Mouse (Mus musculus): Measurements from ENCODE around the gene Spag7. TPM values are rescaled to one million over a fixed set of nuclear protein-coding genes. Genes with fewer than 3 reads are reported as not detected.

Spag7 gene
- total RNA-seq (2021), result 10 to 100 TPM; 50.1 to 52.9 TPM

DNA sequence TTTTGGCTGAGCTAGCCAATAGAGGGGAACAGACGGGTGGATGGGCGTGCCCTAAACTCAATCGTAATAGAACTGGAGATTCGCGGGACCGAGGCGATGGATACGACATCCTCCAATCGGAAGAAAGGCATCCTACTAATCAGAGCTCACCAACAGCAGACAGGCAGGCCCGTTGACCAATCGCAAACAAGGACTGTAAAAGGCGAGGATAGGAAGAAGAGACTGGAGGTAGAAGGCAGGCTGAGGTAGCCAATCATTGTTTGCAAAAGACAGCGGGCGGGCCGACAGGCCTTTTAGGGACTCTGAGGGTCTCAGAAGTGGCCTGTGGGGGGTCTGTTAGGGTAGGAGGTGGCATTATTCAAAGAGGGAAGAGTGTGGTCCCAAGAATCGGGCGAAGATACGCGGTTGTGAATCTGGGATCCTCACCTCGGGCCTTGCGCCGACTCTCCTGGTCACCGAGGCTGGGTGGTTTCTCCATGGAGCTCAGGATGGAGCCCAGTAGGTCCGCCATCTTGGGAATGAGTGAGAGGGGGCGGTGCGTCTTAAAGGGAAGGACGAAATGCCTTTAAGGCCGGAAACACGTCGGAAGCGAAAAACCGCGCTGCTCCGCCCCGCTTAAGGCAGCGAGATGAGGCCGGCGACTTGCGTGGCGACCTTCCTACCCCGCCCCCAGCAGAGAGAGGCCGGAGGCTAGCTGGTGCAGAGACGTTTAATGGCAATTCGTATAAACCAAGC lies at the start of gene Spag7:
Gene Spag7 (minus strand): TSS at position 646 of the 735 bp plus-strand sequence.
- intact Hi-C loops (cut with DNase I), result no loop called here
- peak; percentile 97 to 99 for DNase-seq (ENCODE audit: extremely low spot score in 1 of 2, low spot score in 2 of 2)

DNA sequence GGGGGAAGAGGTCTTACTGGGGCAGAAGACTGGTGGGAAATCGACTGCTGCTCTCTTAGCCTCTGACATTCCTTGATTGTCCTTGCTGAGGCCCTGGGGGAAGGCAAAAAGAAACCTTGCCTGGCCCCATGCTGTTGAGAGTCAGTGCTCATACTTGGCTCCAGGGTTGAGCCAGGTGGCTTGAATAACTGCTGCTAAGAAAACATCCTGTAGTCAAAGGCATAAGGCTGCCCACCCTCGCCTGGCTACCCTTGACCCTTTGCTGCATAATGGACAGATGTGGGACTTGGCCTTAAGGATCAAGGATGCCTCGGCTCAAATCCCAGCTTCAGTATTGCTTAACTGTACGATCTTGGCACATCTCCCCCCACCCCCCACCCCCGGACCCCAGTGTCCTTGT lies 49.3 kb upstream of the Spag7 start:
- intact Hi-C loops (cut with DNase I), result no loop called here
- DNase-seq (ENCODE audit: extremely low spot score in 1 of 2, low spot score in 2 of 2), result no peak

DNA sequence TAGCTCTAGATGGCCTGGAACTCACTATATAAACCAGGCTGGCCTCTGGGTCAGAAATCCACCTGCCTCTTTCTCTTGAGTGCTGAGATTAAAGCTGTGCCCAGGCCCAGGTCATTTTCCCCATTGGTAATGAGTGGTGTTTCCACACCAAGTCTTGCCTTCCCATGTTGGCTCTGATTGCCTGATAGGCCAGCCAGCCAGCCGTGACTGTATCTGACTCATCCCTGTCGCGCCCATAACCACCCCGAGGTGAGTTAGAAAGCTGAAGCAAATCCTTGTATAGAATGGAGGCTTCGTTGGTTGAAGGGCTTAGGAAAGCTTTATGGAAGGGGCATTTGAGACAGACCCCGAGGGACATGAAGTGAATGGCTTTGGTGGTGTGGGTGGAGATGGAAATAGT lies 46.6 kb upstream of the Spag7 start:
- DNase-seq (ENCODE audit: extremely low spot score in 1 of 2, low spot score in 2 of 2), result no peak
- intact Hi-C loops (cut with DNase I), result no loop called here

DNA sequence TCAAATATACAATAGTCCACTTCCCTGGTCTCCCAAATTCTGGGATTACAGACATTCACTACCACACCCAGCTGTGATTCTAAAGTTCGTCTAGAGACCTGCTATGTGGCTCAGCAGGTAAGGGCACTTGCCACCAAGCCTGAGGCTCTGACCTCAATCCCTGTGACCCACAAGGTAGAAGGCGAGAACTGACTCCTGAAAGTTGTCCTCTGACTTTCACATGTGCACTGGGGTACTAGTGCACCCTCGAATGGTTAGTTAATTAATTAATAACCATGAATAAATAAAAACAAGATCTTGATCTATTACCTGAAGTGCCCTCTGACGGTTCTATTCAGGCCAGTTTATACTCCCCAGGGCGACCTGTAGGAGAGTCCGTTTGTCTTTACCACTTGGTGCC lies 44.0 kb upstream of the Spag7 start:
- intact Hi-C loops (cut with DNase I), result no loop called here
- DNase-seq (ENCODE audit: extremely low spot score in 1 of 2, low spot score in 2 of 2), result no peak

DNA sequence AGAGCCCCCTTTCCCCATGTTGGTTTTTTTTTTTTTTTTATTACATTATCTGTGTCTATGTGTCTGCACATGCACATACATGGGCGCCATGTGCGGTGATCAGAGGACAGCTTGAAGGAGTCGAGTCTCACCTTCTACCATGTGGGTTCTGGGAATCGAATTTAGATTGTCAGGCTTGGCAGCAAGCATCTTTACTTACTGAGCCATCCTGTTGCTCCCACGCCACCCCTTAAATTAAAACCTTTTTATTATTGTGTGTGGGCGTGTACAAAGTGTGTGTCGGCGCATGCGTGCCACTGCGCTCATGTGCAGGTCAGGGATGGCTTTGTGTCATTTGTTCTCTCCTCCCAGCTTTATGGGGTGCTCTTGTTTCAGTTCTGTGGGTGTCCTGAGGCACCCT lies 41.8 kb upstream of the Spag7 start:
- DNase-seq (ENCODE audit: extremely low spot score in 1 of 2, low spot score in 2 of 2), result no peak
- intact Hi-C loops (cut with DNase I), result no loop called here

DNA sequence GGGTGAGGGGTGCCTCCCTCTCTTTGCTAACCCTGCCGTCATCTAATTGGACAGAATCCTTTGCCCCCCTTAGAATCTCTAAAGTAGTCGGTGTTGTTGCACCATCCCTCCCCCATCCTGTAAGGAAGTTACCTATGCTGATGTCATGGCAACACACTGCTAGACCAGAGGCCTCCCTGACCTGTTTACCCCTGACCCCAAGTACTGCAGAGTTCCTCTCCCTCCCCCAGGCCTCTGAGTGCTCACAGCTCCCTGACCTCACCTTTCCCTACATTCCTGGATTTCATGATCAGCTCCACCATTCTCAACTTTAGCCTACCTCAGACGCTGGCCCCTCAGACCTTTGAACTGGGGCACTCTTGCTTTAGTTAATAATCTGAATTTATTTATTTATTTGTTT lies 36.9 kb upstream of the Spag7 start:
- no peak for DNase-seq (ENCODE audit: extremely low spot score in 1 of 2, low spot score in 2 of 2)
- intact Hi-C loops (cut with DNase I), result no loop called here

DNA sequence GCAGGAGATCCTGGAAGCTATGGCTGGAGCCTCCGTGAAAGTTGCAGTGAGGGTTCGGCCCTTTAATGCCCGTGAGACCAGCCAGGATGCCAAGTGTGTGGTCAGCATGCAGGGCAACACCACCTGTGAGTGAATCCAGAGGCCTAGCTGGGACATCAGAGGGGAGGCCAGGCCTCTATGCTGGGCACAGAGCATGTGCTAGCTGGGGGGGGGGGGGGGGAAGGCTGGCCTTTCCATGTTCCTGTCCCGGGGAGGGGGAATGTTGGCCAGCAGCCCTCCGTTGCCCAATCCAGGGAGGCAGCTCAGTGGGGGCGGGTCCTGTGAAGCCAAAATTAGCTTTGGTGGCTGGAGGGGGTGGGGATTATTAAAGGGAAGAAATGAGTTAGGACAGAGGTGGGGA lies 33.6 kb upstream of the Spag7 start:
- peak in 1 of 2 experiments; percentile 49 for DNase-seq (ENCODE audit: extremely low spot score in 1 of 2, low spot score in 2 of 2)
- intact Hi-C loops (cut with DNase I), result no loop called here

DNA sequence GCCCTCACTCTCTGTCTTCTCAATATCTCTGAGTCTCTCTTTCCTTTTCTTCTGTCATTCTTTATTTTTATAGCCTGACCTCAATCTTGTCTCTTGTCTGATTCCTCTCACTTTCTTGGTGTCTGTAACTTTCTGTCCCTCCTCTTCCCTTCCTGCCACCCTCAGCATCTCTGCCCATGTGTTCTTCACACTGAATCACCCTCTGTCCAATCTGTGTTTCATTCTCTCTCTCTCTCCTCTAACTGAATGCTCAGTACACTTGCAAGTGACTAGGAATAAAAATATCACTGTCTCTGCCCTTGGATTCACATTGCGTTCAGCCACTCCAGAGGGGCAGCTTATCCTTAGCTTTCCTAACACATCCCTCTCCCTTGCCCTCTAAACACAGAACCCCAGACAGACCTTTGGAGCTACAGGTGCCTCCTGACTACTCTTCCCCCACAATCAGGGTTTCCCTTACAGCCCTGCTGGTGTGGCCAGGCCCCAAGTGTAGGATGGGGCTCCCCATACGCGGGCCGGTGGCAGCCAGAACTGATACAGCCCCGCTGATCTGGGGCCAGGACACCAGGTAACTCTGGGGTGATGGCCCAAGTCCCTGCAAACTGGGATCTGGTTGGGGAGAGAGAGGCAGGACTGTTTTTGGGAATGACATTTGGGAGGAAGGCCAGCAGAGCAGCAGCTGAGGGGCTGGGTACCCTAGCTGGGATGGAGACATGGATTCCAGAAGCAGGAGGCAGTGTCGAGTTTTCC lies 32.9 kb upstream of the Spag7 start:
- no peak for DNase-seq (ENCODE audit: extremely low spot score in 1 of 2, low spot score in 2 of 2)
- intact Hi-C loops (cut with DNase I), result loop anchor here (2.0 kb wide), 1 partner anchor 53 kb away; no protein-coding TSS in a partner anchor

DNA sequence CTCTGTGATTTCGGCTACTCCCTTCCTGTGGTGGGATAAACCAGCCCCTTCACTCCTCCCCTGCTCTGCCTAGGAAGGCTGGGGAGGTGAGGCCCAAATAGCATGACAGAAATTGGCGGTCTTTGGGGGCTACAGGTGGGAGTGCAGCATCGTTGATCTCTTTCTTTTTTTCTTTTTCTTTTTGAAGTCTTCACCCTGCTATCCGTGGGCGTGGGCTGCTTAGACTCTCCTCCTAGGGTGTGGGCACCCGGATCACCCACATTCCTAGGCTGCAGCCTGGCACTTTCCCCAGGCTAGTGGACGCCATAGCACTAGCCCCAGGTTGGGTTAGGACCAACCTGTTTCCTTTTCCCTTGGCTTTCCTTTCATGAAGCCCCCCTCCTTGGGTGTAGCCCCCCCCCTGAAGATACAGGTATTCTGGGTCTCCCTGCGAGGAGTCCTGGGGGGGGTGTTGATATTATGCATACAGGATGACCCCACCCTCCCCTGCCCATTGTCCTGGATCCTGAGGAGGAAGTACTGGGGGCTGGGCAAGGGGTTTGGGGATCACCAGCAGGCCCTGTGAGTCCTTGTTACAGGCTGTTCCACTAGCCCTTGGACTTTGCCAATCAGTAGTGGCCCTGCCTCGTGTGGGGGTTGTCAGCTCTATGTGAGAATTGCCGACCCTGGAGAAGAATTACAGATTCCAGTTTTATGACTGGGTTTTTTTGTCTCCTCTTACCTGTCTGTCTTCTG lies 32.2 kb upstream of the Spag7 start:
- DNase-seq (ENCODE audit: extremely low spot score in 1 of 2, low spot score in 2 of 2), result peak in 1 of 2 experiments; percentile 50
- intact Hi-C loops (cut with DNase I), result loop anchor here (2.0 kb wide), 1 partner anchor 53 kb away; no protein-coding TSS in a partner anchor

DNA sequence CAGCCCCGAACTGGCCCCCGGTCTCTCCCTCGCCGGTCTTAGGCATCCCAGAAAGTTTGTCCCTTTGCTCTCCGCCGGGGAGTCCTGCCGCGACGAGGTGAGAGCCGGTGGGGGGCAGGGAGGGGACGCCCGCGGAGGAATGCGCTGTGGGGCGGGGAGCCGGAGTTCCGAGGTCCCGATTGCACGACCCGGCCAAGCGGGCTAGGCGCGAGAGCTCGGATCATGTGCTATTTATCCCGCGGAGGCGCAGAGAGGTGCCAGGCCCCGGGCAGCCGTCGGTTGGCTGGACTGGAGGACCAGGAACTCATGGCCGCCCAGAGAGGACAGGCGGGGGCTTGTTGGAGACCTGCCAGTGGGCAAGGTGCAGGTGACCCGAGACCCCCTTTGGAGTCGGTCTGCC lies 31.4 kb upstream of the Spag7 start:
- intact Hi-C loops (cut with DNase I), result loop anchor here (2.0 kb wide), 1 partner anchor 54 kb away; no protein-coding TSS in a partner anchor

DNA sequence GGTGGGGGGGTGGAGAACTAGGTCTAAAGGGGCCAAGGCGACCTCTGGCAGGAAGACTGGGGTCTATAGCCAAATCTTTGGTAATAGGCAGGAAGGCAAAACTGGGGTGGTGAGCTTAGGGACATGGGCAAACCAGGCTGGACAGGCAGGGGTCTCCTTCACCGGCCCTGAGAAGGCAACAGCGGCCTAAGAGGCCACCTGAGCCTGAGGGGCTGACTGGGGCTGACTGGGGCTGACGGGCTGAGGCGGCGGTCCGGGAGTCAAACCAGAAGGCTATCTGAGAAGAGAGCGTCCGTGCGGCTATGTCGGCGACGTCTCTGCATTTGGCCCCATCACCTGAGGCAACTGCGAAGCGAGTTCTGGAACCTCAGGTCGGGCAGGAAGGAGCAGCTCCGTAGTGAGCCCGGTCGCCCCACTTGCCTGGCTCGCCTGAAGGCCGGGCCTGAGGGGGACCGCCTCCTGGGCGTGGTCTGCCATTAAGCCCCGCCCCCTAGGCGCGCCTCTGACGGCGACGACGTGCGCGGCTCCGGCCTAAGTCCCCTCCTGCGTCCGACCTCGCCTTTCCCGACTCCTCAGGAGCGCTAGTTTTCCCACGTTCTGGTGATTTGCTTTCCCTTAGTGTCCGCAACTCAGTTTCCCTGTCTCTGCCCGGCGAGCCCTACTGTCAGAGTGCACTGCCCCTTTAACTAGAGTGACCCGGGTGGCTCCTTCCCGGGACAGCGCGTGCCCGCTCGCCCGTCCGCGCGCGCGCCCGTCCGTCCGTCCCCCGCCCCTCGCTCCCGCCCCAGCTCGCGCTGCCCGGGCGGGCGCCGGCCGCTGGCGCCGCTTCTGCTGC lies 30.7 kb upstream of the Spag7 start, which contains the start of the genes Inca1 and Kif1c:
Gene Inca1 (minus strand): TSS at position 434 of the 835 bp plus-strand sequence.
Gene Kif1c (plus strand): TSS at position 827 of the 835 bp plus-strand sequence.
- peak; percentile 91 to 95 for DNase-seq (ENCODE audit: extremely low spot score in 1 of 2, low spot score in 2 of 2)
- intact Hi-C loops (cut with DNase I), result loop anchor here (2.0 kb wide), 1 partner anchor 55 kb away; no protein-coding TSS in a partner anchor

More for the DNA sequence above, 31.4 kb upstream of the Spag7 start:
- DNase-seq (ENCODE audit: extremely low spot score in 1 of 2, low spot score in 2 of 2), result peak; percentile 52 to 82

DNA sequence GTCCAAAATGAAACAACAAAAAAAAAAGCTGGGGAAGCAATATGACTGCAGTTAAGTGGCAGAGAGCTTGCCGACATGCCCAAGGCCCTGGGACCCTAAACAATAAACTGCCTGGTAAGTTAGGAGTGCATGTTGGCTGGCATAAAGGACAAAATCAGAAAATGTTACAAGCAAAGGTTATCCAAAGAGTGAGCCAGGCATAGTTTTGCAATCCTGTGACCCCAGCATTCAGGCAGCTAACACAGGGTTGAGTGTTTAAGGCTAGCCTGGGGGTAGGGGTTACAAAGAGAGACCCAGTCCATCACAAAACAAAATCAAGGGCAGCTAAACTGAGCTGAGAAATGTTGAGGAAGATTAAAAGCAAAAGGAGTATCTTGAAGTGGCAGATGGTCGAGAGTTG lies 29.8 kb upstream of the Spag7 start:
- intact Hi-C loops (cut with DNase I), result no loop called here

DNA sequence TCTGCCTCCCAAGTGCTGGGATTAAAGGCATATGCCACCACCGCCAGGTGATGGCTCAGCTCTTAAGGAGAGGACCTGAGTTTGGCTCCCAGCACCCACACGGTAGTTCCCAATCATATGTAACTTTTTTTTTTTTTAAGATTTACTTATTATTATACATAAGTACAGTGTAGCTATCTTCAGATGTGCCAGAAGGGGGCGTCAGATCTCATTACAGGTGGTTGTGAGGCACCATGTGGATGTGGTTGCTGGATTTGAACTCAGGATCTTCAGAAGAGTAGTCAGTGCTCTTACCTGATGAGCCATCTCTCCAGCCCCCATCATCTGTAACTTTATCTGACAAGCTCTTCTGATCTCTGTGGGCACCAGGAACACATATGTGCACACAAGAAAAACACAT lies 28.2 kb upstream of the Spag7 start:
- intact Hi-C loops (cut with DNase I), result no loop called here

More for the DNA sequence above, 29.8 kb upstream of the Spag7 start:
- no peak for DNase-seq (ENCODE audit: extremely low spot score in 1 of 2, low spot score in 2 of 2)

DNA sequence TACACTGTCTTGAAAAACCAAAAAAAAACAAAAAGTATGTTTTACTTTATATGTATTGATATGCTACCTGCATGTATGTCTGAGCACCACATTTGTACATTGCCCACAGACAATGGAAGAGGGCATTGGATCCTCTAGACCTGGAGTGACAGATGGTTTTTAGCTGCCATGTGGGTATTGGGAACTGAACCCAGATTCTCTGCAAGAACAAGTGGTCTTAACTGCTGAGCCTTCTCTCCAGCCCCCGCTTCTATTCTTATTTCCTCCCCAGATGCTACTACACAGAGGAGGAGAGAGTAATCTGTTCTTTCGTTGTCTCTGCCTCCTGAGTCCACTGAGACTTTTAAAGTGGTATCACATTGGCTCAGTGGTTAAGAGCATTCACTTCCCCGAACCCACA lies 24.3 kb upstream of the Spag7 start:
- intact Hi-C loops (cut with DNase I), result no loop called here
- DNase-seq (ENCODE audit: extremely low spot score in 1 of 2, low spot score in 2 of 2), result no peak

More for the DNA sequence above, 28.2 kb upstream of the Spag7 start:
- no peak for DNase-seq (ENCODE audit: extremely low spot score in 1 of 2, low spot score in 2 of 2)

DNA sequence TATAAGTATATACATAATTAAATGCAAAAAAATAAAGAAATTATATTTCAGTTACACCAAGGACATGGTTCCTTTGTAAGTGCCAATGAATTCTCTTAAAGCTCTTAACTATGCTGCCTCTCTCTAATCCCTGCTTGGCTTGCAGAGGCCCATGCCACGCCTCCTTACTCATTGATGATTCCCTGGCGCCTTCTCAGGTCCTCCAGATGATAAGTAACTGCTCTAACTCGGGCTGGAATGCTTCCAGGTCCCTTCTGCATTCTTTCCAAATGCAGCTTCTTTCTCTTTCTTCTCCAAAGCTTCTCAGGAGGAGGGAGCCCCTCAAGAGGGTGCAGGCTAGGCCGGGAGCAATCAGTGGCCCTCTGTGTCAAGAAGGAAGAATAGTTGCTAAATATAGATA lies 20.4 kb upstream of the Spag7 start:
- intact Hi-C loops (cut with DNase I), result loop anchor here (5.0 kb wide), 1 partner anchor 63 kb away; no protein-coding TSS in a partner anchor
- no peak for DNase-seq (ENCODE audit: extremely low spot score in 1 of 2, low spot score in 2 of 2)

DNA sequence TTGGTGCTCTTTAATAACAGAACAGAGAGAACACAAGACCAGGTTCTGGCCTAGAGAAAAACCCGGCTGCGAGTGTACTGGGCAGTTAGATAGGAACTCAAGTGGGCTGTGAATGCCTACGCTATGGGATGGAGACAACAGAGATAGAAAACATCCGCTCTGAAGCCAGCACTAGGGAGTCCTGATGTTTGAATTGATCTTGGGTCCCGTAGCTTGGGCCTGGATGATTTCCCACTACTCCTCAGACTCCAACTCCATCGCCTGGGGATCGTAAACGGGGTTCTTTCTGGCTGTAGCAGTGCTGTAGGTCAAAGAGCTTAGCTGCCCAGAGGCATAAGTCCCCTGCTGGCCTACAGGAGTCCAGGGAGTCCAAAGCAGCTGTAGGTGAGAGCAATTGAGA lies 19.2 kb upstream of the Spag7 start:
- intact Hi-C loops (cut with DNase I), result loop anchor here (5.0 kb wide), 1 partner anchor 64 kb away; no protein-coding TSS in a partner anchor
- DNase-seq (ENCODE audit: extremely low spot score in 1 of 2, low spot score in 2 of 2), result no peak

DNA sequence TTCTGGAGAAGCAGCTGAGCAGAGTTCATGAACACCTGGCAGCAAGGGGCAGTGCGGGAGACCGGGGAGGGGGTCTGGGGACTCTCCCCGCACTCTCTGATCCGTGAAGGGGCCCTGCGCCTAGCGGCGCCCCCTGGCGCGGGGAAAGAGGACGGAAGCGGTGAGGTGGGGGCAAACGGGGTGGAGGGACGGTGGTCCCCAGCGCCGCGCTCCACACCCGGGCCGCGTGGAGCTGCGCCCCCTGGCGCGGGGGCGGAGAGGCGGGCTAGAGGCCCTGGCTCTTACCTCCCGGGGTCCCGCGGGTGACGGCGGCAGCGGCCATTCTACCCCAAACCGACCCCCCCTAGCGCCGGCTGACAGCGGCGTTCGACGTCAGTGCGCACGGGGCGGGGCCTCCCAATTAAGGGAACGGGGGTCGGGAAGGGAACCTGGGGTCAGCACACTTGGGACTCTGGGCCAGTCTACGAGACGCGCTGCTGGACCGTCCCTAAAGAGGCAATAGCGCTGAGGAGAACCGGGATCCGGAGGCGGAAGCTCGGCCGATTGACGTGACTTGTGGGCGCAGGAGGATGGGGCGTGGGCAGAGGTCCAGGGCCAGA lies 18.5 kb upstream of the Spag7 start, which contains the start of gene Camta2:
Gene Camta2 (minus strand): TSS at position 505 of the 599 bp plus-strand sequence.
- intact Hi-C loops (cut with DNase I), result loop anchor here (5.0 kb wide), 1 partner anchor 65 kb away; no protein-coding TSS in a partner anchor
- peak; percentile 78 to 95 for DNase-seq (ENCODE audit: extremely low spot score in 1 of 2, low spot score in 2 of 2)
